Mouse (Mus musculus) forebrain, embryonic 16.5 days (tissue): ENCODE measurements around the gene Plch2. TPM values are rescaled to one million over a fixed set of nuclear protein-coding genes. Genes with fewer than 3 reads are reported as not detected.

Experiments used
- ATAC-seq: fragments of 200-750 bp; cut with Nextera tagmentation; 2 replicates; pipeline ENCODE4 v1.8.0; 2017; ENCODE audit warnings: mild to moderate bottlenecking, moderate library complexity
- H3K27ac ChIP-seq: fragments of 300-500 bp; sonication (generic); 2 replicates; pipeline ENCODE4 v1.5.1; 2014; ENCODE audit warnings: low read length, control low read depth
- H3K27me3 ChIP-seq: fragments of 300-500 bp; sonication (generic); replicated peaks from 2 replicates; pipeline ENCODE4 v1.6.1; 2014; ENCODE audit warnings: low read length; ENCODE audit not compliant: control insufficient read depth, insufficient read depth
- H3K36me3 ChIP-seq: fragments of 300-500 bp; sonication (generic); 2 replicates; pipeline ENCODE4 v1.6.1; 2014; ENCODE audit not compliant: control insufficient read depth, insufficient read depth
- H3K4me1 ChIP-seq: fragments of 300-500 bp; sonication (generic); replicated peaks from 2 replicates; pipeline ENCODE4 v1.6.1; 2014; ENCODE audit warnings: low read length; ENCODE audit not compliant: control insufficient read depth, insufficient read depth
- H3K4me2 ChIP-seq: fragments of 300-500 bp; sonication (generic); 2 replicates; pipeline ENCODE4 v1.6.1; 2014; ENCODE audit warnings: mild to moderate bottlenecking, low read length, control low read depth
- H3K4me3 ChIP-seq: fragments of 300-500 bp; sonication (generic); replicated peaks from 2 replicates; pipeline ENCODE4 v1.5.1; 2014; ENCODE audit warnings: mild to moderate bottlenecking, low read length, control low read depth
- H3K9ac ChIP-seq: fragments of 300-500 bp; sonication (generic); replicated peaks from 2 replicates; pipeline ENCODE4 v1.6.1; 2014; ENCODE audit warnings: low read depth, low read length, control low read depth
- H3K9me3 ChIP-seq: fragments of 300-500 bp; sonication (generic); 2 replicates; pipeline ENCODE4 v1.6.1; 2016; ENCODE audit warnings: low read length; ENCODE audit not compliant: control insufficient read depth
- WGBS: fragments of 180-500 bp; shearing (Covaris S2); extraction: QIAGEN DNeasy Blood & Tissue Kit; methylation state at CpG from one replicate; pipeline ENCODE4 v1.1.7; 2014; 5-methylcytosine and 5-hydroxymethylcytosine counted together
- polyA plus RNA-seq: library from polyadenylated mRNA; unstranded; fragments of >200 nt; fragmentation: Nextera tagmentation; extraction: Ambion mirVana; gene quantifications from 2 replicates; pipeline ENCODE4 v1.2.1, GENCODE M21; 2015

Plch2 gene
- polyA plus RNA-seq, 1 experiment from 2014 or later: 14.1 TPM

GRCm38 (mm10) chr4:154974163-154974611, 82.4 kb downstream of the Plch2 start:
- 89% methylated on average over 11 of the region's 11 CpGs for WGBS
- Histone ChIP-seq H3K36me3 (peaks cover 73% of the 10 kb centered on the region), H3K9ac (no peak overlapping the region), H3K27me3 (no peaks in the 10 kb centered on the region), H3K4me2 (no peak overlapping the region), H3K9me3 (no peaks in the 10 kb centered on the region), H3K27ac (no peak overlapping the region), H3K4me3 (no peak overlapping the region), H3K4me1 (no peaks in the 10 kb centered on the region)
- ATAC-seq: no peak

- Histone ChIP-seq H3K27ac (no peak overlapping the region), H3K36me3 (peaks cover 64% of the 10 kb centered on the region), H3K4me3 (no peak overlapping the region), H3K9me3 (no peaks in the 10 kb centered on the region), H3K27me3 (no peaks in the 10 kb centered on the region), H3K4me1 (no peaks in the 10 kb centered on the region), H3K9ac (no peak overlapping the region), H3K4me2 (no peak overlapping the region)
- no peak for ATAC-seq
- 93% methylated on average over 12 of the region's 12 CpGs for WGBS
These were observed 84.0 kb downstream of the Plch2 start for GRCm38 (mm10) chr4:154972546-154972945.

GRCm38 (mm10) chr4:154967173-154967572, 89.4 kb downstream of the Plch2 start:
- Histone ChIP-seq H3K9ac (no peak overlapping the region), H3K27me3 (no peaks in the 10 kb centered on the region)
- WGBS: 41% methylated on average over 5 of the region's 5 CpGs

GRCm38 (mm10) chr4:154965856-154966255, 90.7 kb downstream of the Plch2 start:
- Histone ChIP-seq H3K9ac (no peak overlapping the region), H3K4me2 (peak overlapping the region; percentile 89; the same call in 1 of the 2 replicates), H3K9me3 (no peaks in the 10 kb centered on the region), H3K4me1 (peaks cover 47% of the 10 kb centered on the region), H3K27me3 (no peaks in the 10 kb centered on the region), H3K4me3 (no peak overlapping the region), H3K27ac (no peak overlapping the region), H3K36me3 (peaks cover 15% of the 10 kb centered on the region)
- ATAC-seq: no peak
- 40% methylated on average over 3 of the region's 3 CpGs for WGBS

More at GRCm38 (mm10) chr4:154967173-154967572, 89.4 kb downstream of the Plch2 start:
- Histone ChIP-seq H3K4me2 (no peak overlapping the region), H3K4me3 (no peak overlapping the region), H3K9me3 (no peaks in the 10 kb centered on the region), H3K27ac (no peak overlapping the region), H3K4me1 (peaks cover 37% of the 10 kb centered on the region), H3K36me3 (peaks cover 28% of the 10 kb centered on the region)
- ATAC-seq: no peak

- Histone ChIP-seq H3K36me3 (peaks cover 5% of the 10 kb centered on the region), H3K9me3 (no peaks in the 10 kb centered on the region), H3K4me3 (peak overlapping the region; percentile 84), H3K27ac (peak overlapping the region; percentile 96), H3K4me2 (peak overlapping the region; percentile 89), H3K9ac (peak overlapping the region; percentile 92), H3K27me3 (no peaks in the 10 kb centered on the region), H3K4me1 (peaks cover 56% of the 10 kb centered on the region)
- ATAC-seq: no peak; the same call in none of the 2 replicates
- under 1% methylated on average over 36 of the region's 36 CpGs for WGBS
These were observed 91.9 kb downstream of the Plch2 start for GRCm38 (mm10) chr4:154964581-154965235.

GRCm38 (mm10) chr4:154963901-154964580, 92.5 kb downstream of the Plch2 start, which contains the start of gene Pank4:
Gene Pank4, plus strand, starts transcription at chr4:154964123.
- H3K9me3 ChIP-seq: no peaks in the 10 kb centered on the region
- H3K27me3 ChIP-seq: no peaks in the 10 kb centered on the region
- H3K4me1 ChIP-seq: peaks cover 62% of the 10 kb centered on the region
- 0% methylated on average over 64 of the region's 66 CpGs for WGBS
- peak within 1 kb of the TSS; percentile 96 for H3K27ac ChIP-seq
- peak within 1 kb of the TSS; percentile 84 for H3K4me3 ChIP-seq
- H3K4me2 ChIP-seq: peak within 1 kb of the TSS; percentile 89
- H3K36me3 ChIP-seq: no peaks in the 10 kb centered on the region
- ATAC-seq: peak; percentile 92
- H3K9ac ChIP-seq: peak within 1 kb of the TSS; percentile 92

GRCm38 (mm10) chr4:154963190-154963836, 93.3 kb downstream of the Plch2 start:
- WGBS: 4% methylated on average over 11 of the region's 11 CpGs
- no peaks in the 10 kb centered on the region for H3K36me3 ChIP-seq
- no peaks in the 10 kb centered on the region for H3K27me3 ChIP-seq
- peak overlapping the region; percentile 96 for H3K27ac ChIP-seq
- H3K4me2 ChIP-seq: peak overlapping the region; percentile 89
- peaks cover 68% of the 10 kb centered on the region for H3K4me1 ChIP-seq
- no peaks in the 10 kb centered on the region for H3K9me3 ChIP-seq
- peak overlapping the region; percentile 92 for H3K9ac ChIP-seq
- peak overlapping the region; percentile 84 for H3K4me3 ChIP-seq
- no peak for ATAC-seq

- Histone ChIP-seq H3K4me3 (peak overlapping the region; percentile 84), H3K27ac (peak overlapping the region; percentile 96), H3K4me2 (peak overlapping the region; percentile 89), H3K27me3 (no peaks in the 10 kb centered on the region), H3K36me3 (no peaks in the 10 kb centered on the region), H3K9ac (peak overlapping the region; percentile 79), H3K4me1 (peaks cover 74% of the 10 kb centered on the region), H3K9me3 (no peaks in the 10 kb centered on the region)
- 12% methylated on average over 7 of the region's 7 CpGs for WGBS
- no peak for ATAC-seq
These were observed 93.9 kb downstream of the Plch2 start for GRCm38 (mm10) chr4:154962683-154963082.

GRCm38 (mm10) chr4:154961911-154962310, 94.7 kb downstream of the Plch2 start:
- no peaks in the 10 kb centered on the region for H3K9me3 ChIP-seq
- H3K4me1 ChIP-seq: peaks cover 82% of the 10 kb centered on the region
- peak overlapping the region; percentile 84 for H3K4me3 ChIP-seq
- H3K36me3 ChIP-seq: no peaks in the 10 kb centered on the region
- no peaks in the 10 kb centered on the region for H3K27me3 ChIP-seq
- H3K4me2 ChIP-seq: peak overlapping the region; percentile 89
- no peak for ATAC-seq
- WGBS: 3% methylated on average over 13 of the region's 13 CpGs
- peak overlapping the region; percentile 96 for H3K27ac ChIP-seq
- H3K9ac ChIP-seq: peak overlapping the region; percentile 79
